Mouse (Mus musculus): ENCODE data around the gene Olfr115.

Olfr115 gene

DNA sequence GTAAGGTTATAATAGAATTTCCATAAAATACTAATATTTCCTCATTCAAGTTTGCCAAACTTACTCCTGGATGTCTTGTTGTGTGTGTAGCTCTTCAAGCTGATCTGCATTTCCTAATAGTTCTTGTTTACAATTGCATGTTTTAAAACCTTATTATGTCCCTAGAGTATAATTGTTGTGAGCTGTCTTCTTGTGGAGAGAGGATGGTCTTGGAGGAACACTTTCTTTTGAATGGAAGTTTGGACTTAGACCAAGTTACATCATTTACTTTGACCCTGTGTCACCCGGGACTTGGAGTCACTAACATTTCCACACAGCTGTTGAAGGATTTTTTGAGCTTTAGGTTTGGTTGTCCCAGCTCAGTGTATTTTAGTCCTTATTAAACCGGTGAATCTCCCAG, at the start of gene Olfr115, which contains the start of gene Olfr116:
Gene Olfr115 (minus strand): TSS at position 101 of the 400 bp plus-strand sequence.
Gene Olfr116 (minus strand): TSS at position 191 of the 400 bp plus-strand sequence.
- DNase-seq (ENCODE audit: low read depth, low spot score) = no peak

DNA sequence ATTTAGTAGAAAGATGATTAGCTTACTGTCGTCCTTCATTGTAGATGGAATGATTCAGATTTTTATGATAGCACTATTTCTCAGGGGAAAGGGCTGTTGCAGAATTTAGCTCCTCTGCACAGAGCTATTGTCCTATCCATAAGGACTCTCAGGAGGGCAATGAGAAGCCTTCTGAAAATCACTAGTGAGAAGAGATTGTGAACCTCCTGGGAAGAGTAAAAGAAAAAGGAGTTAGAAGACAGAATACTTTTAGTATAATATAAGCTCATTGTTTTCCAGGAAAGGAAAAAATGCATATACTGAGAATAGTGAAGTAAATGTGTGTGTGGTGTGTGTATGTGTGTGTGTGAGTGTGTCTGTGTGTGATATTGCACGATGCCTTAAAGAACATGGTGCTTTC, 39.8 kb upstream of the Olfr115 start, which contains the start of gene Olfr118:
Gene Olfr118 (plus strand): TSS at position 301 of the 400 bp plus-strand sequence.
- no peak for DNase-seq (ENCODE audit: low read depth, low spot score)

DNA sequence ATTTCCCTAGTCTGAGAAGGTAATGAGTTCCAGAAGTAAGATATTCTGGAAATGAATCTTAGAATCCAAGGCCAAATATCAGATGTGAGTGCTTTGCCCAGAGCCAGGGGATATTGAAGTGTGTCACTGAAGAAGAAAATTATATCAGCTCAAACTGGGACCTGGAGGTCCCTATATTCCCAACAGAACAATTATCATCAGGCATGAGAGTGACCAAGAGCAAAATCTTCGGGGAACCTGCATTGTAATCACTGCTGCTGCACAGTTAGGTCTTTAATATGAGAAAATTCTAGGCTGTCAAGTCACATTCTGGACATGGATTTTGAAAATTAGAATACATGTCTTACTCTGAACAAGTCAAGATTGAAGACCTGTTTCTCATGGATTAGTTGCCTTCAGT, 36.8 kb upstream of the Olfr115 start, which contains the start of gene Olfr117:
Gene Olfr117 (minus strand): TSS at position 101 of the 400 bp plus-strand sequence.
- no peak for DNase-seq (ENCODE audit: low read depth, low spot score)

DNA sequence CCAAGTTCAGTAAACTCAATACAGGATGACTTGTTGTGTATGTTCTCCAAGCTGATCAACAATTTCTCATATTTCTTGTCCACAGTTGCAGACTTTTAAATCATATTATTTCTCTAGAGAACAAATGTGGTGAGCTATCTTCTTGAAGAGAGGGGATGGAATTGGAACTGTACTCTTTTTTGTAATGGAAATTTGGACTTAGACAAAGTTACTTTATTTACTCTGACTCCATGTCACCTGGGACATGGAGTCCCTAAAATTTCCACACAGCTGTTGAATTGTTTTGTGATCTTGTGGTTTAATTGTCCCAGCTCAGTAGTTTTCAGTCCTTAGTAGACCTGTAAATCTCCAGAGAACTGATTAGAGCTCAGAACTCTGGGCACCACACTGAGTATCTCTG, 34.3 kb downstream of the Olfr115 start, which contains the start of gene Olfr114:
Gene Olfr114 (minus strand): TSS at position 101 of the 400 bp plus-strand sequence.
- DNase-seq (ENCODE audit: low read depth, low spot score) = no peak

DNA sequence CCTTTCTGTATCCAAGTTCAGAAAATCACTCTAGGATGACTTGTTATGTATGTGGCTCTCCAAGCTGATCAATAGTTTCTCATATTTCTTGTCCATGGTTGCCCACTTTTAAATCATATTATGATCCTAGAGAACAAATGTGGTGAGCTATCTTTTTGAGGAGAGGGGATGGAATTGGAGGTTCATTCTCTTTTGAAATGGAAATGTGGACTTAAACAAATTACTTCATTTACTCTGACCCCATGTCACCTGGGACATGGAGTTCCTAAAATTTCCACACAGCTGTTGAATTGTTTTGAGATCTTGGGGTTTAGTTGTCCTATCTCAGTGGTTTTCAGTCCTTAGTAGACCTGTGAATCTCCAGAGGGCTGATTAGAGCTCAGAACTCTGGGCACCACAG, 49.3 kb downstream of the Olfr115 start, which contains the start of gene Olfr113:
Gene Olfr113 (minus strand): TSS at position 101 of the 400 bp plus-strand sequence.
- DNase-seq (ENCODE audit: low read depth, low spot score) = no peak

DNA sequence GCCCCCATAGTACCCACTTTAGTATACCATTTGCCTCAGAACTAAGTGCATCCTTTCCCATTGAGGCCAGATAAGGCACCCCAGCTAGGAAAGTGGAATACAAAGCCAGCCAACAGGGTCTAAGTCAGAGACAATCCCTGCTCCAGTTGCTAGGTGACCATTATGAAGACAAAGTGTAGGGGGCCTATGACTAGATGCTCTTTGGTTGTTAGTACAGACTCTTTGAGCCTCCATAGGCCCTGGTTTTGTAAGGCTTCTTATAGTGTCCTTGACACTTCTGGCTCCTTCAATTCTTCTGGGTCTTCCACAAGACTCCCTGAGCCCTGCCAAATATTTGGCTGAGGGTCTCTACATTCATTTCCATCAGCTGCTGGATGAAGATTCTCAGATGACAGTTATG, 57.6 kb downstream of the Olfr115 start, which contains the start of gene Olfr112:
Gene Olfr112 (minus strand): TSS at position 101 of the 400 bp plus-strand sequence.
- DNase-seq (ENCODE audit: low read depth, low spot score) = no peak

Measured in brain, embryonic 18.5 days (tissue).